Mouse (Mus musculus): Measurements from ENCODE around the gene Mettl24. TPM values are rescaled to one million over a fixed set of nuclear protein-coding genes. Genes with fewer than 3 reads are reported as not detected.
A peak's percentile ranks its signal among the peaks of the same experiment; 100 is the strongest.

The Mettl24 gene
- polyA plus RNA-seq (2015; fragmentation: Nextera tagmentation; extraction: Ambion mirVana) = 1.9 and 2.2 TPM in 2 replicates

GRCm38 (mm10) chr10:40683092-40683867 lies at the start of gene Mettl24:
Gene Mettl24, plus strand, starts transcription at chr10:40683282.
- TF ChIP-seq CTCF (IDR thresholded peaks at IDR 0.05; ENCODE audit: low read depth) (peak; percentile 80), EP300 (optimal IDR thresholded peaks at IDR 0.05) (no peak)
- peak within 1 kb of the TSS; percentile 67 for H3K27ac ChIP-seq (replicated peaks)
- ATAC-seq (ENCODE audit: low FRiP score, low TSS enrichment) = peak; percentile 86
- no peaks in the 10 kb centered on the region for H3K9me3 ChIP-seq (ENCODE audit: control insufficient read depth, low read length)
- DNase-seq (ENCODE audit: low spot score) = peak; percentile 82
- WGBS = under 1% methylated on average over 36 of the region's 50 CpGs
- peak within 1 kb of the TSS; percentile 68 for H3K9ac ChIP-seq (ENCODE audit: low read length)
- H3K4me1 ChIP-seq (replicated peaks; ENCODE audit: control insufficient read depth, insufficient read depth) = no peaks in the 10 kb centered on the region
- H3K36me3 ChIP-seq (ENCODE audit: control insufficient read depth, insufficient read depth, low read length) = no peaks in the 10 kb centered on the region
- peak within 1 kb of the TSS; percentile 98 for H3K4me2 ChIP-seq (replicated peaks; ENCODE audit: low read depth)
- H3K4me3 ChIP-seq (ENCODE audit: low read depth, low read length) = peak within 1 kb of the TSS; percentile 54
- H3K27me3 ChIP-seq (ENCODE audit: control insufficient read depth, insufficient read depth, low read length) = no peaks in the 10 kb centered on the region

GRCm38 (mm10) chr10:40637331-40637730 lies 45.8 kb upstream of the Mettl24 start:
- no peaks in the 10 kb centered on the region for H3K36me3 ChIP-seq (ENCODE audit: control insufficient read depth, insufficient read depth, low read length)
- H3K9me3 ChIP-seq (ENCODE audit: control insufficient read depth, low read length) = no peaks in the 10 kb centered on the region
- no peak for TF ChIP-seq CTCF (IDR thresholded peaks at IDR 0.05; ENCODE audit: low read depth)
- TF ChIP-seq EP300 (optimal IDR thresholded peaks at IDR 0.05) = no peak
- H3K27me3 ChIP-seq (ENCODE audit: control insufficient read depth, insufficient read depth, low read length) = no peaks in the 10 kb centered on the region
- ATAC-seq (ENCODE audit: low FRiP score, low TSS enrichment) (no peak), DNase-seq (ENCODE audit: low spot score) (no peak)
- H3K4me2 ChIP-seq (replicated peaks; ENCODE audit: low read depth) = no peak overlapping the region
- H3K4me3 ChIP-seq (ENCODE audit: low read depth, low read length) = no peak overlapping the region
- H3K4me1 ChIP-seq (replicated peaks; ENCODE audit: control insufficient read depth, insufficient read depth) = no peaks in the 10 kb centered on the region
- H3K27ac ChIP-seq (replicated peaks) = no peak overlapping the region
- 36% methylated on average over 10 of the region's 10 CpGs for WGBS
- peak overlapping the region; percentile 4; the same call in 1 of the 2 replicates for H3K9ac ChIP-seq (ENCODE audit: low read length)

- DNase-seq (ENCODE audit: low spot score) = no peak
- TF ChIP-seq CTCF (IDR thresholded peaks at IDR 0.05; ENCODE audit: low read depth) (no peak), EP300 (optimal IDR thresholded peaks at IDR 0.05) (no peak)
- ATAC-seq (ENCODE audit: low FRiP score, low TSS enrichment) = no peak
- Histone ChIP-seq H3K27ac (replicated peaks) (no peak overlapping the region), H3K4me1 (replicated peaks; ENCODE audit: control insufficient read depth, insufficient read depth) (no peaks in the 10 kb centered on the region), H3K9ac (ENCODE audit: low read length) (no peak overlapping the region), H3K27me3 (ENCODE audit: control insufficient read depth, insufficient read depth, low read length) (no peaks in the 10 kb centered on the region), H3K4me2 (replicated peaks; ENCODE audit: low read depth) (no peak overlapping the region), H3K36me3 (ENCODE audit: control insufficient read depth, insufficient read depth, low read length) (no peaks in the 10 kb centered on the region), H3K4me3 (ENCODE audit: low read depth, low read length) (no peak overlapping the region), H3K9me3 (ENCODE audit: control insufficient read depth, low read length) (no peaks in the 10 kb centered on the region)
- 64% methylated on average over 7 of the region's 7 CpGs for WGBS
These were observed 44.8 kb upstream of the Mettl24 start for GRCm38 (mm10) chr10:40638276-40638675.

- H3K36me3 ChIP-seq (ENCODE audit: control insufficient read depth, insufficient read depth, low read length) = no peaks in the 10 kb centered on the region
- no peak overlapping the region for H3K4me2 ChIP-seq (replicated peaks; ENCODE audit: low read depth)
- H3K9me3 ChIP-seq (ENCODE audit: control insufficient read depth, low read length) = no peaks in the 10 kb centered on the region
- ATAC-seq (ENCODE audit: low FRiP score, low TSS enrichment) (no peak), DNase-seq (ENCODE audit: low spot score) (no peak)
- 69% methylated on average over 26 of the region's 26 CpGs for WGBS
- no peak for TF ChIP-seq EP300 (optimal IDR thresholded peaks at IDR 0.05)
- no peak for TF ChIP-seq CTCF (IDR thresholded peaks at IDR 0.05; ENCODE audit: low read depth)
- H3K27me3 ChIP-seq (ENCODE audit: control insufficient read depth, insufficient read depth, low read length) = no peaks in the 10 kb centered on the region
- no peaks in the 10 kb centered on the region for H3K4me1 ChIP-seq (replicated peaks; ENCODE audit: control insufficient read depth, insufficient read depth)
- no peak overlapping the region for H3K4me3 ChIP-seq (ENCODE audit: low read depth, low read length)
- H3K9ac ChIP-seq (ENCODE audit: low read length) = no peak overlapping the region
- H3K27ac ChIP-seq (replicated peaks) = no peak overlapping the region
These were observed 44.0 kb upstream of the Mettl24 start for GRCm38 (mm10) chr10:40638823-40639819.

- 72% methylated on average over 4 of the region's 4 CpGs for WGBS
- no peak overlapping the region for H3K4me3 ChIP-seq (ENCODE audit: low read depth, low read length)
- no peaks in the 10 kb centered on the region for H3K27me3 ChIP-seq (ENCODE audit: control insufficient read depth, insufficient read depth, low read length)
- H3K27ac ChIP-seq (replicated peaks) = no peak overlapping the region
- no peaks in the 10 kb centered on the region for H3K36me3 ChIP-seq (ENCODE audit: control insufficient read depth, insufficient read depth, low read length)
- H3K4me1 ChIP-seq (replicated peaks; ENCODE audit: control insufficient read depth, insufficient read depth) = no peaks in the 10 kb centered on the region
- no peak overlapping the region for H3K4me2 ChIP-seq (replicated peaks; ENCODE audit: low read depth)
- DNase-seq (ENCODE audit: low spot score) (no peak), ATAC-seq (ENCODE audit: low FRiP score, low TSS enrichment) (no peak)
- no peak overlapping the region for H3K9ac ChIP-seq (ENCODE audit: low read length)
- H3K9me3 ChIP-seq (ENCODE audit: control insufficient read depth, low read length) = no peaks in the 10 kb centered on the region
- no peak for TF ChIP-seq CTCF (IDR thresholded peaks at IDR 0.05; ENCODE audit: low read depth)
These were observed 42.7 kb upstream of the Mettl24 start for GRCm38 (mm10) chr10:40640406-40640805.
